Mouse (Mus musculus) embryonic facial prominence, embryonic 11.5 days (tissue): ENCODE results near the gene Ubxn2a. TPM values are rescaled to one million over a fixed set of nuclear protein-coding genes. Genes with fewer than 3 reads are reported as not detected.

Source experiments
- ATAC-seq: fragments of 200-750 bp; cut with Nextera tagmentation; replicated peaks from 2 replicates; pipeline ENCODE4 v1.8.0; 2017; ENCODE audit warnings: low read depth; ENCODE audit not compliant: insufficient number of reproducible peaks, low FRiP score, low TSS enrichment
- DNase-seq: peaks from one replicate; pipeline ENCODE4 v3.0.0-alpha.2; 2015; ENCODE audit warnings: low spot score
- H3K27ac ChIP-seq: fragments of 300-500 bp; sonication (generic); replicated peaks from 2 replicates; pipeline ENCODE4 v1.5.1; 2014; ENCODE audit warnings: mild to moderate bottlenecking, low read depth, low read length, control low read depth
- H3K27me3 ChIP-seq: fragments of 300-500 bp; sonication (generic); 2 replicates; pipeline ENCODE4 v1.6.1; 2014; ENCODE audit warnings: mild to moderate bottlenecking, low read length, moderate library complexity, mixed read lengths; ENCODE audit not compliant: control insufficient read depth, insufficient read depth
- H3K36me3 ChIP-seq: fragments of 300-500 bp; sonication (generic); replicated peaks from 2 replicates; pipeline ENCODE4 v1.6.1; 2014; ENCODE audit warnings: low read depth, mild to moderate bottlenecking, low read length, moderate library complexity, mixed read lengths; ENCODE audit not compliant: control insufficient read depth, insufficient read depth
- H3K4me1 ChIP-seq: fragments of 300-500 bp; sonication (generic); 2 replicates; pipeline ENCODE4 v1.6.1; 2014; ENCODE audit warnings: low read length, mixed read lengths; ENCODE audit not compliant: control insufficient read depth, insufficient read depth
- H3K4me2 ChIP-seq: fragments of 300-500 bp; sonication (generic); 2 replicates; pipeline ENCODE4 v1.6.1; 2014; ENCODE audit warnings: low read depth, mild to moderate bottlenecking, control low read depth, low read length, moderate library complexity
- H3K4me3 ChIP-seq: fragments of 300-500 bp; sonication (generic); 2 replicates; pipeline ENCODE4 v1.5.1; 2014; ENCODE audit warnings: low read depth, low read length, control low read depth
- H3K9ac ChIP-seq: fragments of 300-500 bp; sonication (generic); replicated peaks from 2 replicates; pipeline ENCODE4 v1.6.1; 2014; ENCODE audit warnings: mild to moderate bottlenecking, control low read depth, low read length
- H3K9me3 ChIP-seq: fragments of 300-500 bp; sonication (generic); replicated peaks from 2 replicates; pipeline ENCODE4 v1.6.1; 2016; ENCODE audit warnings: mild to moderate bottlenecking, low read length, inconsistent platforms, mixed read lengths; ENCODE audit not compliant: control insufficient read depth
- WGBS: fragments of 180-500 bp; shearing (Covaris S2); extraction: QIAGEN DNeasy Blood & Tissue Kit; methylation state at CpG from one replicate; pipeline ENCODE4 v1.1.7; 2014; 5-methylcytosine and 5-hydroxymethylcytosine counted together
- polyA plus RNA-seq: library from polyadenylated mRNA; unstranded; fragments of >200 nt; fragmentation: Nextera tagmentation; extraction: Ambion mirVana; gene quantifications from 2 replicates; pipeline ENCODE4 v1.2.1, GENCODE M21; 2014

Ubxn2a gene
- polyA plus RNA-seq, 1 experiment from 2014 or later, result 25.0 TPM

- H3K4me3 ChIP-seq, result no peak overlapping the region
- H3K4me1 ChIP-seq, result no peaks in the 10 kb centered on the region
- H3K27ac ChIP-seq, result no peak overlapping the region
- H3K27me3 ChIP-seq, result no peaks in the 10 kb centered on the region; the same call in 1 of the 2 replicates
- no peak overlapping the region for H3K4me2 ChIP-seq
- H3K36me3 ChIP-seq, result no peaks in the 10 kb centered on the region
- ATAC-seq, result no peak
- H3K9me3 ChIP-seq, result no peaks in the 10 kb centered on the region
- WGBS, result 85% methylated on average over 8 of the region's 8 CpGs
- no peak overlapping the region for H3K9ac ChIP-seq
- no peak for DNase-seq
Measured at GRCm38 (mm10) chr12:4842456-4842855, 65.0 kb downstream of the Ubxn2a start.

- peak; percentile 78 for ATAC-seq
Measured at GRCm38 (mm10) chr12:4841392-4841887, 66.1 kb downstream of the Ubxn2a start, which contains the start of gene Fkbp1b. Gene Fkbp1b, minus strand, starts transcription at chr12:4841591.

GRCm38 (mm10) chr12:4840741-4841140, 66.8 kb downstream of the Ubxn2a start:
- DNase-seq (no peak), ATAC-seq (peak; percentile 7; the same call in 1 of the 2 replicates)
- H3K4me3 ChIP-seq, result peak overlapping the region; percentile 74
- no peaks in the 10 kb centered on the region; the same call in 1 of the 2 replicates for H3K27me3 ChIP-seq
- no peaks in the 10 kb centered on the region for H3K36me3 ChIP-seq
- no peaks in the 10 kb centered on the region for H3K9me3 ChIP-seq
- H3K9ac ChIP-seq, result peak overlapping the region; percentile 71
- no peak overlapping the region for H3K27ac ChIP-seq
- H3K4me1 ChIP-seq, result no peaks in the 10 kb centered on the region
- H3K4me2 ChIP-seq, result peak overlapping the region; percentile 90
- under 1% methylated on average over 11 of the region's 11 CpGs for WGBS

More at GRCm38 (mm10) chr12:4841392-4841887, 66.1 kb downstream of the Ubxn2a start, which contains the start of gene Fkbp1b:
- under 1% methylated on average over 31 of the region's 37 CpGs for WGBS
- Histone ChIP-seq H3K9me3 (no peaks in the 10 kb centered on the region), H3K4me1 (no peaks in the 10 kb centered on the region), H3K27me3 (no peaks in the 10 kb centered on the region; the same call in 1 of the 2 replicates), H3K4me2 (peak within 1 kb of the TSS; percentile 90), H3K4me3 (peak within 1 kb of the TSS; percentile 74), H3K27ac (no peak within 1 kb of the TSS), H3K9ac (peak within 1 kb of the TSS; percentile 71), H3K36me3 (no peaks in the 10 kb centered on the region)
- DNase-seq, result peak; percentile 75

- no peak for DNase-seq
- no peaks in the 10 kb centered on the region for H3K9me3 ChIP-seq
- no peak overlapping the region for H3K4me3 ChIP-seq
- H3K36me3 ChIP-seq, result no peaks in the 10 kb centered on the region
- no peak overlapping the region for H3K9ac ChIP-seq
- H3K27ac ChIP-seq, result no peak overlapping the region
- H3K27me3 ChIP-seq, result no peaks in the 10 kb centered on the region; the same call in 1 of the 2 replicates
- WGBS, result 64% methylated on average over 6 of the region's 6 CpGs
- no peaks in the 10 kb centered on the region for H3K4me1 ChIP-seq
- ATAC-seq, result no peak
- no peak overlapping the region for H3K4me2 ChIP-seq
Measured at GRCm38 (mm10) chr12:4840010-4840409, 67.5 kb downstream of the Ubxn2a start.

- H3K9ac ChIP-seq, result no peak overlapping the region
- no peaks in the 10 kb centered on the region for H3K4me1 ChIP-seq
- DNase-seq (no peak), ATAC-seq (no peak)
- H3K9me3 ChIP-seq, result no peaks in the 10 kb centered on the region
- H3K27ac ChIP-seq, result no peak overlapping the region
- no peaks in the 10 kb centered on the region; the same call in 1 of the 2 replicates for H3K27me3 ChIP-seq
- WGBS, result 36% methylated on average over 4 of the region's 4 CpGs
- H3K4me3 ChIP-seq, result no peak overlapping the region
- H3K36me3 ChIP-seq, result no peaks in the 10 kb centered on the region; the same call in 1 of the 2 replicates
- H3K4me2 ChIP-seq, result no peak overlapping the region
Measured at GRCm38 (mm10) chr12:4836959-4837358, 70.5 kb downstream of the Ubxn2a start.

Other genes with a start within 250 kb of the Ubxn2a start
- gene Fam228a, start 169.3 kb downstream of the Ubxn2a start, polyA plus RNA-seq, result 0.47 and 0.60 TPM in 2 replicates
- gene Pfn4, start 138.7 kb downstream of the Ubxn2a start, polyA plus RNA-seq, result 4.1 and 4.9 TPM in 2 replicates
- gene Fam228b, start 138.4 kb downstream of the Ubxn2a start, polyA plus RNA-seq, result 2.5 and 2.6 TPM in 2 replicates
- gene Sf3b6, start 90.2 kb downstream of the Ubxn2a start, polyA plus RNA-seq, result 363 and 371 TPM in 2 replicates
- gene Fkbp1b, start 66.1 kb downstream of the Ubxn2a start, polyA plus RNA-seq, result 9.4 and 16.5 TPM in 2 replicates
- 15.8 and 16.5 TPM in 2 replicates for gene Wdcp, start 64.4 kb downstream of the Ubxn2a start, polyA plus RNA-seq
- 4.2 and 5.0 TPM in 2 replicates for gene Mfsd2b, start 33.3 kb downstream of the Ubxn2a start, polyA plus RNA-seq
- 16.6 and 19.9 TPM in 2 replicates for gene Atad2b, start 9.6 kb upstream of the Ubxn2a start, polyA plus RNA-seq